Mouse (Mus musculus) CH12.LX (cell line): ENCODE data around the gene Cyp17a1.

Experiments
- CTCF ChIP-seq, 2 experiments: IDR thresholded peaks in 1 of 2; conservative IDR thresholded peaks in 1 of 2; 2 replicates each; pipeline ENCODE4 v1.5.1; 2011 to 2012; ENCODE audit warnings: low read depth in 2 of 2, low read length in 2 of 2, improper control_type of control experiment in 1 of 2, inconsistent platforms in 1 of 2, mild to moderate bottlenecking in 1 of 2, moderate library complexity in 1 of 2
- ETS1 ChIP-seq: conservative IDR thresholded peaks from 2 replicates; pipeline ENCODE4 v1.6.1; 2012; ENCODE audit warnings: low read depth, mild to moderate bottlenecking, inconsistent platforms, low read length, improper control_type of control experiment, moderate library complexity
- IRF4 ChIP-seq: IDR thresholded peaks from 2 replicates; pipeline ENCODE4 v1.6.1; 2014; ENCODE audit warnings: low read depth, mild to moderate bottlenecking, inconsistent platforms, low read length, improper control_type of control experiment
- POLR2AphosphoS2 ChIP-seq: IDR thresholded peaks from 2 replicates; pipeline ENCODE4 v1.6.1; 2011; ENCODE audit warnings: low read depth, low read length, improper control_type of control experiment
- RCOR1 ChIP-seq: conservative IDR thresholded peaks from 2 replicates; pipeline ENCODE4 v1.6.1; 2012; ENCODE audit warnings: low read depth, mild to moderate bottlenecking, inconsistent platforms, low read length, improper control_type of control experiment
- TBP ChIP-seq: conservative IDR thresholded peaks from 2 replicates; pipeline ENCODE4 v1.6.1; 2011; ENCODE audit warnings: low read depth, low read length, improper control_type of control experiment
- USF1 ChIP-seq: IDR thresholded peaks from 2 replicates; pipeline ENCODE4 v1.6.1; 2014; ENCODE audit warnings: low read depth, mild to moderate bottlenecking, inconsistent platforms, low read length, improper control_type of control experiment
- ZC3H11A ChIP-seq: IDR thresholded peaks from 2 replicates; pipeline ENCODE4 v1.6.1; 2012; ENCODE audit warnings: low read depth, mild to moderate bottlenecking, inconsistent platforms, low read length, improper control_type of control experiment

DNA sequence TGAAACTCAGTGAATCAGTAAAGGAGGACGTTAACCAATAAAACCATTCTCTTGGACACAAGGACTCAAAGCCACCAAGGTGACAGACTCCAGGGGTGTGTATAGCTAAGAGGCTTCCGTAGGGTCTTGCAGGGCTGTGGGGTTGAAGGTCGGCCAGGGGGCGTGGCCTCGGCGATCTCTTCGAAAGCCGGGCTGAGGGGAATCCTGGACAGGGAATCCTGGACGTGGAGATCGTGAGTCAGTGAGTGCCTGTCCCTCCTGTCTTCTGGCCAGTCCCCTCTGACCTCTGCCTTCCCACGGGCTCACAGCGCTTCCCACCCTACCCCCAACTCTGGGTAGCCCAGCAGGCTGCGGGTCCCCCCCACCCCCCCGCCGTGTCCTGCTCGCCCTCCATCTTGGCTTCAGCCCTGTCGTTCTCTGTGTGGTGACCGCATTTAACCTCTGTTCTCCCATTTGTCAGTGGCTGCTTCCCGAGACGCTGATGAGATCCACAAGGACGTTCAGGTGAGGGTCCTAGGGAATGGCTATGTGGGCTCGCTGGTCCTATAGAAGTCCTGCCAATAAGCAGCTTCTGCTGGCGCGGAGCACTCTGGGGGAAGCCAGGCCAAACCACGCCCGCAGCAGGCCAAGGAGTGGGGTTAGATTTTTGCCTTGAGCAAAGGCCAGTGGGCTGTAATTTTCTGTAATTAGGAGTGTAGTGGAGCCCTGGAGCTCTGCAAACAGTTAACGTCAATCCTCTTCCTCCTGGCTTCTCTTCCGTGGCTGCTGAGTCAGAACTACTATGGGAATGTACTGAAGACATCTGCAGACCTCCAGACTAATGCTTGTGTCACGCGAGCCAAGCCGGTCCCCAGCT lies 34.6 kb upstream of the Cyp17a1 start, which contains the start of gene As3mt:
- no peak for TF ChIP-seq IRF4
- no peak for TF ChIP-seq CTCF (conservative IDR thresholded peaks at IDR 0.05 in 1 of 2, IDR thresholded peaks at IDR 0.05 in 1 of 2; ENCODE audit: low read depth in 2 of 2, low read length in 2 of 2)
- TF ChIP-seq USF1 = no peak
- 0 out of 2 replicates have a peak, but pooled peaks have one; percentile 16 for TF ChIP-seq TBP
- TF ChIP-seq RCOR1 = no peak
- TF ChIP-seq POLR2AphosphoS2 = no peak
- TF ChIP-seq ETS1 = 0 out of 2 replicates have a peak, but pooled peaks have one; percentile 5
- no peak for TF ChIP-seq ZC3H11A
